Mouse (Mus musculus): ENCODE results near the gene Cxcl9.

DNA sequence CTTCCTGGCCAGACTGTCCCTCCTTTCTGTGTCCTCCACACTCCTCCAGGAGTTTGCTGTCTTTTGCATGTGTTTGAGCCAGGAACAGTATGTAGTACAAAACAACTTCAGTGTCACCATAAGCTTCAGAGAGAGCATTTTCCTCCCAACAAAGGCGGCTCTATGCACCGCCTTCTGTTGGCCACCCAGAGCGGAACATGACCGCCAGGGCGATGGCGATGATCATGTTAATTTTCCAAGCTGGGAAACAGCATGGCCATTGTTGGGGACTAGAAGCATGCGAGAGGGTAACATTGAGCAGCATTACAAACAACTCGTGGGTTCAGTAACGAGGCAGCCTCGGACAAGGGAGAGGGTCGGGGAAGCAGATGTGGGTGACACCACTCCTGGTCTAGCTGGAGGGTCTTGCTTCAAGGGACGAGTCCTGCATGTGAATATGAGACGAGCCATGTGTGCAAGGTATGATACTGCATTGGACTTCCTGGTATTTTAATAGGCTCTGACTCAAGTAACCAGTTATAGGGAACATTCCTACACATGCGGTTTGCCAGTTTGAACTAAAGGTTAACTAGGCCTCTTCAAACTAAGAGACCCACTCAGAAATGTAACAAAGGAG, 43.6 kb upstream of the Cxcl9 start:
- TF ChIP-seq CTCF (IDR thresholded peaks at IDR 0.05; ENCODE audit: borderline replicate concordance, control insufficient read depth, extremely low read depth, insufficient read depth, low read length, poor library complexity), result no peak
- no peak for TF ChIP-seq POLR2A (IDR thresholded peaks at IDR 0.05; ENCODE audit: control insufficient read depth, extremely low read depth, insufficient read depth, low read length, poor library complexity)
